Mouse (Mus musculus): Measurements from ENCODE around the gene Myl9. TPM values are rescaled to one million over a fixed set of nuclear protein-coding genes. Genes with fewer than 3 reads are reported as not detected.

Gene Myl9
- total and polyA plus RNA-seq, 3 experiments: 1.2 to 1.3 TPM; not detected in 1

- Histone ChIP-seq H3K4me3 (ENCODE audit: control insufficient read depth in 1 of 2, insufficient read depth in 1 of 2, low read depth in 2 of 2, low read length in 2 of 2) (no peak overlapping the region), H3K79me2 (ENCODE audit: control insufficient read depth, insufficient read depth, low read length, poor library complexity) (no peaks in the 10 kb centered on the region), H3K27me3 (ENCODE audit: control insufficient read depth in 1 of 2, insufficient read depth in 2 of 2, low read length in 2 of 2) (no peaks in the 10 kb centered on the region), H3K27ac (ENCODE audit: control insufficient read depth, low read depth, low read length) (no peak overlapping the region), H3K9me3 (replicated peaks; ENCODE audit: insufficient read depth, low read length) (no peaks in the 10 kb centered on the region), H3K4me1 (ENCODE audit: control insufficient read depth in 1 of 2, insufficient read depth in 2 of 2, low read length in 2 of 2) (peaks cover 18 to 53% of the 10 kb centered on the region in 2 experiments), H3K9ac (ENCODE audit: control insufficient read depth, low read depth, low read length, poor library complexity, severe bottlenecking) (no peak overlapping the region), H3K36me3 (ENCODE audit: control insufficient read depth in 1 of 2, insufficient read depth in 2 of 2, low read length in 2 of 2) (peaks cover 0 to 32% of the 10 kb centered on the region in 2 experiments; a peak in 2 of 4 replicates)
- no peak for DNase-seq (ENCODE audit: low read depth, low spot score)
- no peak for TF ChIP-seq TCF12 (IDR thresholded peaks at IDR 0.05; ENCODE audit: low read depth, low read length)
- TF ChIP-seq GATA1 (IDR thresholded peaks at IDR 0.05; ENCODE audit: low read depth, low read length): peak; percentile 34; the same call in 1 of the 2 replicates
Observed at GRCm38 (mm10) chr2:156779488-156779887, 4.3 kb downstream of the Myl9 start.

GRCm38 (mm10) chr2:156780129-156780528, 4.9 kb downstream of the Myl9 start:
- DNase-seq (ENCODE audit: low read depth, low spot score): no peak
- no peaks in the 10 kb centered on the region for H3K27me3 ChIP-seq (ENCODE audit: control insufficient read depth in 1 of 2, insufficient read depth in 2 of 2, low read length in 2 of 2)
- no peak overlapping the region for H3K4me3 ChIP-seq (ENCODE audit: control insufficient read depth in 1 of 2, insufficient read depth in 1 of 2, low read depth in 2 of 2, low read length in 2 of 2)
- H3K9me3 ChIP-seq (replicated peaks; ENCODE audit: insufficient read depth, low read length): no peaks in the 10 kb centered on the region
- H3K4me1 ChIP-seq (ENCODE audit: control insufficient read depth in 1 of 2, insufficient read depth in 2 of 2, low read length in 2 of 2): peaks cover 19 to 54% of the 10 kb centered on the region in 2 experiments
- peaks cover 0 to 33% of the 10 kb centered on the region in 2 experiments; a peak in 2 of 4 replicates for H3K36me3 ChIP-seq (ENCODE audit: control insufficient read depth in 1 of 2, insufficient read depth in 2 of 2, low read length in 2 of 2)
- TF ChIP-seq EP300 (IDR thresholded peaks at IDR 0.05; ENCODE audit: low read depth in 1 of 2, low read length in 2 of 2) (no peak), TBP (IDR thresholded peaks at IDR 0.05; ENCODE audit: low read depth, low read length) (no peak), CTCF (IDR thresholded peaks at IDR 0.05 in 2 of 3, conservative IDR thresholded peaks at IDR 0.05 in 1 of 3; ENCODE audit: control insufficient read depth in 1 of 3, insufficient read depth in 1 of 3, low read depth in 2 of 3, low read length in 3 of 3, poor library complexity in 1 of 3, severe bottlenecking in 1 of 3) (no peak), ZKSCAN1 (IDR thresholded peaks at IDR 0.05; ENCODE audit: low read depth, low read length) (no peak), MAFK (IDR thresholded peaks at IDR 0.05; ENCODE audit: borderline replicate concordance, low read depth, low read length) (no peak), KAT2A (conservative IDR thresholded peaks at IDR 0.05; ENCODE audit: low read depth, low read length) (no peak), POLR2A (IDR thresholded peaks at IDR 0.05; ENCODE audit: control insufficient read depth in 1 of 2, insufficient read depth in 1 of 2, low read depth in 1 of 2, low read length in 2 of 2, poor library complexity in 1 of 2) (no peak), UBTF (IDR thresholded peaks at IDR 0.05; ENCODE audit: borderline replicate concordance, insufficient read depth, low read depth, low read length) (no peak), CHD2 (IDR thresholded peaks at IDR 0.05; ENCODE audit: low read length) (no peak), USF2 (IDR thresholded peaks at IDR 0.05; ENCODE audit: borderline replicate concordance in 1 of 2, insufficient read depth in 1 of 2, low read depth in 1 of 2, low read length in 2 of 2) (no peak), USF1 (IDR thresholded peaks at IDR 0.05; ENCODE audit: low read depth, low read length) (no peak), MAX (IDR thresholded peaks at IDR 0.05; ENCODE audit: low read length) (no peak), TAL1 (IDR thresholded peaks at IDR 0.05; ENCODE audit: low read length) (no peak), SMC3 (IDR thresholded peaks at IDR 0.05; ENCODE audit: low read depth, low read length) (no peak), BHLHE40 (IDR thresholded peaks at IDR 0.05; ENCODE audit: borderline replicate concordance, low read depth, low read length) (no peak), RAD21 (IDR thresholded peaks at IDR 0.05; ENCODE audit: low read depth, low read length) (no peak), MAZ (IDR thresholded peaks at IDR 0.05; ENCODE audit: low read depth, low read length) (no peak), GABPA (IDR thresholded peaks at IDR 0.05; ENCODE audit: low read depth, low read length) (no peak), POLR2AphosphoS2 (IDR thresholded peaks at IDR 0.05; ENCODE audit: low read length) (no peak), NELFE (IDR thresholded peaks at IDR 0.05; ENCODE audit: low read depth, low read length) (no peak)
- H3K27ac ChIP-seq (ENCODE audit: control insufficient read depth, low read depth, low read length): no peak overlapping the region
- no peak overlapping the region for H3K9ac ChIP-seq (ENCODE audit: control insufficient read depth, low read depth, low read length, poor library complexity, severe bottlenecking)
- no peaks in the 10 kb centered on the region for H3K79me2 ChIP-seq (ENCODE audit: control insufficient read depth, insufficient read depth, low read length, poor library complexity)
